Mouse (Mus musculus) cerebellum, postnatal 25 days (tissue): Measurements from ENCODE around the gene Arhgap33.
"Not testable (repeated sequence)": the region's sequence is repeated elsewhere in the genome, so short reads cannot be mapped to it uniquely, and the experiment has no call there.

Experiments used
- DNase-seq, 2 experiments: peaks; one replicate each; pipeline ENCODE4 v3.0.0; 2021; ENCODE audit warnings: mixed read lengths in 2 of 2

Arhgap33 gene

DNA sequence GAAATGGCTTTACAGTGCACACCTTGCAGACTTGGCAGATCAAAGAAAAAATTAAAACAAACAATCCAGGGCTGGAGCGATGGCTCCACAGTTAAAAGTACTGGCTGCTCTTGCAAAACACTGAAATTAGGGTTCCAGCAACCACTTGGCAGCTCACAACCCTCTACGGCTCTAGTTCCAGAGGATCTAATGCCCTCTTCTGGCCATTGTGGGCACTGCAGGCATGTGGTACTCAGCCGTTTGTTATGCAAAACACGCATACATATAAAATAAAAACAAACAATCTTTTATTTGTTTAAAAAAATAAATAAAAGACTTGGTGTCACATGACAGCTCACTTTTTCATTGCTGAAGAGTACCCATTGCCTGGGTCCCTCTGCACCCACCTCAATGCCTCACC lies 42.1 kb downstream of the Arhgap33 start:
- peak; percentile 88 to 94 for DNase-seq

DNA sequence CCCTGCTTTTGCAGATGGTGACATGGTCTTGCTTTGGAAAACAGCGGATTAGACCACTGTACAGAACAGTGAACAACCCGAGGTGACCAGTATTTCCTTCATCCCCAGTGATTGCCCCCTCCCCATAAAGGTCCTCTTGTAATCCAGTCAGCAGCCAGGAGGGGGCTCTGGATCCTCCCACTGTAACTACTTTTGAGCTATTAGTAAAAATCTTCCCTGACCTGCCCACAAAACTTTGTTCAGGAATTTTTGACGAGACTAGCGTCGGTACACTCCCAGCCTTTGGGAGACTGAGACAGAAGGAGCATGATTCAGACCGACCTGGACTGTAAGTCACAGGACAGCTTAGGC lies 43.9 kb downstream of the Arhgap33 start:
- no peak for DNase-seq

DNA sequence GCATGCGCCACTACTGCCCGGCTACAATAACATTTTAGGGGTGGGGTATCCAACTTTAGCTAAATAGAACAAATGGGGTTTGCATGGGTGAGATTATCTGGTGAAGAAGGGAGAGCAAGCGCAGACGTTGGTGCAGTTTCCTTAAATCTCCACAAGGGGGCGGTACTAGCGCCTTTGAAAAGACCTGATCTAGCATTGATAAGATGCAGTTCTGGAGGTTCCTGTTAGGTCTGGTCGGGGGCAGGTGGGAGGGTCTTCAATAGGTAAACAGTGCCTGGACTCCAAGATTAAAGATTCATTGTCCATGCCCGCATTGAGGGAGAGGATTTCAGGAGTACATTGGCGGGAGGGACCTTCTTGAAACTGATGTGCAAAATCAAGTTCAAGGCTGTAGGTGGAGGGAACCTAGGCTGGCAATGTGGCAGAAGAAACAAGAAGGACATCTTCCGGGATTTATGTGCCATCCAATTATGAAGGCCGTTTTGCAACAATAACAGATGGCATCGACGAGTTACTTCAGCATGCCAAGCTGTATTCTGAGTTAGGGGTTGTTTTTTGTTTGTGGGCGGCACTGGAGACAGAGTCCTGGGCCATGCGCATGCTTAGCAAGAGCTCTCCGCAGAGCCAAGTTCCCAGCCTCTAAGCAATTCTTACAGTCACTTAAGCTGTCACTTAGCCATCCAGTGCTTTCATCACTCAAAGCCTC lies 44.5 kb downstream of the Arhgap33 start:
- peak; percentile 64 to 76 for DNase-seq

DNA sequence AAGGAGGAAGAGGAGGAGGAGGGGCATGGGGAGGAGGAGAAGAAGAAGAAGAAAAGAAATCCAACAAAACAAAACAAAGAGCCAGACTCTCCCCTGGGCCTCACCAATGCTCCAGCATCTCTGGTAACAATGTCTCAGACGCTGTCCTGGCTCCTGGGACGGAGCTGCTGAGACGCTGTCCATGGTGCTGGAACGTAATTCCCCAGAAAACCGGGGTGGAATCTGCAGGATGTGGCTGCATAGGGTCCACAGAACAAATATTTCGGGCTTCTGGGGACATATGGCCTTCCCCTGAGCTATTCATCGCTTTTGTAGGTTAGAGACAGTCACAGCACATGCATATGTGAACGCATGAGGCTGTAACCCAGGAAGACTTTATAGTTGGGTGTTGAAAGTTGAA lies 50.6 kb downstream of the Arhgap33 start:
- no peak for DNase-seq

DNA sequence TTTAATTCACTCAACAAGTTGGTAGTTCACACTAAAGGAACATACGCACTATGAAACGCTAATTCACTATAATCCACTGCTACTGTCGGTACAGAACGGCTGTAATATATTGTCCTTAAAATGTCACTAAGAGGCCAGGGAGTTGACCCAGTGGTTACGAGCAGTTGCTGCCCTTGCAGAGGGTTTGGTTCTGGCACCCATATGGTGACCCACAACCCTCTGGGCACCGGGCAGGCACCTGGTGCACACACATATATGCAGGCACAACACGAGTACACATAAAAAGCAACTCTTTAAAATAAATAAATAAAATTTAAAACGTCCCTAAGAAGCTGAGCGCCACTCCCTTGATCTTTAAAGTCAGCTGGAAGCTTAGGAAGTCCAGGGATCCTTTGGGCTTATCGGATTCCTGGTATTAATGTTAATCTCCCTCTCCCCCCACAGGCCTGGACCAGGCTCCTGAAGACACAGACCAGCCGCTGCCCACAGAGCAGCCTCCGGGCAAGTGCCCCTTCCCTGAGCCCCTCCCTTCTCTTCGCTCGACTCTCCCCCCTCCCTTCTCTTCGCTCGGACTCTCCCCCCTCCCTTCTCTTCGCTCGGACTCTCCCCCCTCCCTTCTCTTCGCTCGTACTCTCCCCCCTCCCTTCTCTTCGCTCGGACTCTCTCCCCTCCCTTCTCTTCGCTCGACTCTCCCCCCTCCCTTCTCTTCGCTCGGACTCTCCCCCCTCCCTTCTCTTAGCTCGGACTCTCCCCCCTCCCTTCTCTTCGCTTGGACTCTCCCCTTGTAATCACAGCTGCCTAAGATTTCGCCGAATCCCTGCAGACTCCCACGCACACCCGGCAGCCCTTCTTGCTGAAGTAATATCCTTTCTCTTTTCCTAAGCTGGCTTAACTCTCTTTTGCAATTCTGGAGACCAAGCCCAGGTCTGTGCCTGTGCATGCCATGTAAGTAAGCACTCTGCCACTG lies 57.2 kb downstream of the Arhgap33 start:
- DNase-seq: peak; percentile 47 to 56

DNA sequence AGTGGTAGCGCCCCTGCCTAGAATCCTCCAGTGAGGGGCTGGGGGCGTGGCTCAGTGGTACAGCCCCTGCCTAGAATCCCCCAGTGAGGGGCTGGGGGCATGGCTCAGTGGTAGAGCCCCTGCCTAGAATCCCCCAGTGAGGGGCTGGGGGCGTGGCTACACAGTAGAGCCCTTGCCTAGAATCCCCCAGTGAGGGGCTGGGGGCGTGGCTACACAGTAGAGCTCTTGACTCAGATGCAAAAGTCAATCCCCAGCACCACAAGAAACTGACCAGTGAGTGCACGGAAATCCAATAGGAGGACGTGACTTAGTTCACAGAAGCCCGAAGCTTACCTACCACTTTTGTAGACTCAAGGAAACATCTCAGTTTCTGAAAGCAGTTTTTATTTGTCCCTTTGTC lies 58.7 kb downstream of the Arhgap33 start:
- DNase-seq: not testable (repeated sequence)

DNA sequence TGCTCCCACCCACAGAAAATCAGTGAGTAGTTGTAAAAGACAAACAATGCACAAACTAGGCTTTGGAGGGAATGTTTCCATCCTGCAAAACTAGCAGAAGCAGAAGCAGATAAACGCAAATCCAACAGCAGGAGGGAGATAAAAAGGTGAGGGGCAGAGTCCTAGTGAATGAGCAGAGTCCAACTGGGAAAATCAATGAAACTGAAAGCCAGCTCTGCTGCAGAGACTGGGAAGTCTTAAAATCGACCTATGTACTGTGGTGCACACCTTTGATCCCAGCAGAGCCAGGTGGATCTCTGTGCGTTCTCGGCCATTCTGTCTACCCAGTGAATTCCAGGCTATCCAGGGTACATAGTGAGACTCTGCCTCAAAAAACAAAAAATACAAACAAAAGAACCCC lies 59.9 kb downstream of the Arhgap33 start:
- DNase-seq: no peak

DNA sequence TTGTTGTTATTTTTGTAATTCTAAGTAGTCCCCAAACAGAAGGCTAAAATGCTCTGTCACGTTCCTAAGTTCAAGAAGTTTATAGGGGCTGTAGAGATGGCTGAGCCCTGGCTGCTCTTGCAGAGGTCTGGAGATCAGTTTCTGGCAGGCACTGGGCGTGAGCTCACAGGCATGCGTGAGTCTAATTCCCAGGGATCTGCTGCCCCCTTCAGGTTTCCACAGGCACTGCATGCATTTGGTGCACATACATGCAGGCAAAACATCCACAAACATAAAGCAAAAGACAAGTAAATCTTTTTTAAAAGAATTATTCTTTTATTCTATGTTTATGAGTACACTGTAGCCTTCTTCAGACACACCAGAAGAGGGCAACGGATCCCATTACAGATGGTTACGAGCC lies 62.4 kb downstream of the Arhgap33 start:
- DNase-seq: peak in 1 of 2 experiments; percentile 63
